Mouse (Mus musculus): Measurements from ENCODE around the gene Nck1. TPM values are rescaled to one million over a fixed set of nuclear protein-coding genes. Genes with fewer than 3 reads are reported as not detected.

Nck1 gene
- total RNA-seq, 2 experiments from 2014 or later = 17.5 to 37.0 TPM

DNA sequence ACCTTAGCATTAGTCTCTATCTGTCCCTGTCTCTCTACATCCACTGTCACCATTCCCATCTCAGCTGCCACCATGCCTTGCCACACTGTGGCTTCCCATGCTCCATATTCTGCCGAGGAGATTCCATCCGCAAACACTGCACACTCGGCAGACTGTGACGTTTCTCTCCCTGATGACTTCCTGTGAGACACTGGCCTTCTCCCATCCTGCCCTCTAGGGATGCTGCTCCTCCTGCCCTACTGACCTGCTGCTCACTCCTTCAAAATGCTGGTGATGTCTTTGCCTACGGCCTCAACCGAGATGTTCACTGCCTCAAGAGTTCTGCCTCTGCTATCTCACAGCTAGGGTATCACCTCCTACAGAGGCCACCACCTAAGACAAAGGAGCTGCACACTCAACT, 72.6 kb downstream of the Nck1 start:
- ATAC-seq (replicated peaks; ENCODE audit: low FRiP score, low TSS enrichment, poor library complexity, severe bottlenecking) = no peak

- no peak for ATAC-seq (replicated peaks; ENCODE audit: low FRiP score, low TSS enrichment, poor library complexity, severe bottlenecking)
Measured at GRCm38 (mm10) chr9:100472931-100473330, 73.0 kb downstream of the Nck1 start.

GRCm38 (mm10) chr9:100471605-100471953, 74.4 kb downstream of the Nck1 start:
- no peak for ATAC-seq (replicated peaks; ENCODE audit: low FRiP score, low TSS enrichment, poor library complexity, severe bottlenecking)

- no peak for ATAC-seq (replicated peaks; ENCODE audit: low FRiP score, low TSS enrichment, poor library complexity, severe bottlenecking)
Measured at GRCm38 (mm10) chr9:100470936-100471604, 74.9 kb downstream of the Nck1 start.

DNA sequence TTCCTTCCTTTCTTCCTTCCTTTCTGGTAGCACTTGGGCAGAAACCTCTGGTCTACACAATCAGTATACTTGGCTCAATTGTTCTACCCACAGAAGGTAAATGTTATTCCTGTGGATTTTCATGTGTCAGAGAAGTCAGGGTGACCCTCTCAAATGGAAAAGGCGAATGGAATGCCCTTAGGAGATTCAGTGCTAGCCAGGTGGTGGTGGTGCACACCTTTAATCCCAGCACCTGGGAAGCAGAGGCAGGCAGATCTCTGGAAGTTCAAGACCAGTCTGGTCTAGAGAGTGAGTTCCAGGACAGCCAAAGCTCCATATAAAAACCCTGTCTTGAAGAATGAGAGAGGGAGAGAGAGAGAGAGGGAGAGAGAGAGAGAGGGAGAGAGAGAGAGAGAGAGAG, 75.7 kb downstream of the Nck1 start:
- no peak for ATAC-seq (replicated peaks; ENCODE audit: low FRiP score, low TSS enrichment, poor library complexity, severe bottlenecking)

DNA sequence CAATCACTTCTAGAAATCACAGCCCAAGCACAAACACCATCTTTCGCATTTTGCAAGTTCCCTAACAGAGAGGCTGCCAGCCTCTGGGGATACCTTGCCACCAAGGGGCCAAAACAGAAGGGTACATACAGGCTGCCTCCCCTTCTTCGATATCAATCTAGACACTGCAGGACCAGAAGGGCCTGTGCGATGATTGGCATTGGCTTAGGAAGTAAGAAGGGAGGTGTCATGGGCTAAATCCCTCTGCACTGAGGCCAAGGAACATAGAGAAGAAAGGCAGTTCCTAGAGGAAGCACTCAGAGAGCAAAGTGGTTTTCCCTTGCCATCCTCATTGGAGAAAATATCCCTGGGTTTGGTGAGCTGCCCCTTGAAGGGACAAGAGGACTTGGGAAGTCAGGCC, 76.3 kb downstream of the Nck1 start:
- ATAC-seq (replicated peaks; ENCODE audit: low FRiP score, low TSS enrichment, poor library complexity, severe bottlenecking) = no peak

DNA sequence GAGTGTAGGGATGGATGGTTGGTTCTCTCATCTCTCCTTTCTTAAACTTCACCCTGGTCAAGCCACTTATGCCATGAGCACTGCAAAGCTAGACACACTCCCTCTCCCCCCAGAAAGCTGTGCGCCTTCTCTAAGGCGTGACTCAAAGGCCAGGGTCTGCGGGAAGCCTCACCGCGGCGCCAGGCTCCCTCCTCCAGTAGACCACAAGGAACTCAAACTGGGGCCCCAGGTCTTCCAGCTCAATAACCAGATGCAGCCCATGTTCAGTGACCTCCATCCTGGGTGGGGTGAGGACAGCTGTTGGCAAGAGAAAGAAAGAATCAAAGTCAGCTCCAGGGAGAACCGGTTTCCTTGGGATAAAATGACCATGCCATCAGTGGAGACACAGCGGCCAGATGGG, 77.8 kb downstream of the Nck1 start:
- ATAC-seq (replicated peaks; ENCODE audit: low FRiP score, low TSS enrichment, poor library complexity, severe bottlenecking) = no peak

DNA sequence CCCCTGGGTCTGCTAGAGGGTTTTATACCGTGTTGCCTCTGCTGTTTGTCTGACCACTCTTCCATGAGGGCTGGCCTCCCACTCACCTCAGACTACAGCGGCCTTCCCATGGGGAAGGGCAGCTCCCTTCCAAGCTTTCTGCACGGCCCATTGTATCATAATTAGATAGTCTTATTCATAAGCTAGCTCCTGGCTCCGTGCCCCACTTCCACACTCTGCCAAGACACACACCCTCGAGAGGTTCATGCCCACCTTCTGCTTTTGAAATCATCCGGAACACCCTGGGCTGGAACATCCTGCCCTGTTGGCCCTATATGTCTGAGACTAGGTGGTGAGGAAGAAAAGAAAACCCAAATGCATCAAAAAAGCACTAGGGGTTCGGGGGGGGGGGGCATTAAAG, 78.3 kb downstream of the Nck1 start:
- no peak for ATAC-seq (replicated peaks; ENCODE audit: low FRiP score, low TSS enrichment, poor library complexity, severe bottlenecking)

DNA sequence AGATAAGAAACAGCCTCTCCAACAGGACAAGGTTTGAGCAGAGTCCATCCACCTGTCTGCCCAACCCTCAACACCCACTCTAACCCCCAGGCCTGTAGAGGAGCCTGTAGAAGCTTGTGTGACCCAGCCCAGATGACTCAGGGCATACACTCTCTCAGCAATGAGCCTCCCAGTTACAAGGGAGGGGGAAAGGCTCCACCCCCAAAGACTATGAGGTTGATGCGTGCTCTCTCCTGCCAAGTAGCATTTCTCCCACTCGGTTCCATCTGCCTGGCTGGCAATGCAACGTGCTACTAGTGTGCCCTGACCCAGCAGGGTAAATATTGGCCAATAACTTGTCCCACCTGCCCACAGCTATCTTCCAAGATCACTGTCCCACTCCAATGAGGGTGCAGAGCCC, 79.2 kb downstream of the Nck1 start:
- no peak for ATAC-seq (replicated peaks; ENCODE audit: low FRiP score, low TSS enrichment, poor library complexity, severe bottlenecking)

DNA sequence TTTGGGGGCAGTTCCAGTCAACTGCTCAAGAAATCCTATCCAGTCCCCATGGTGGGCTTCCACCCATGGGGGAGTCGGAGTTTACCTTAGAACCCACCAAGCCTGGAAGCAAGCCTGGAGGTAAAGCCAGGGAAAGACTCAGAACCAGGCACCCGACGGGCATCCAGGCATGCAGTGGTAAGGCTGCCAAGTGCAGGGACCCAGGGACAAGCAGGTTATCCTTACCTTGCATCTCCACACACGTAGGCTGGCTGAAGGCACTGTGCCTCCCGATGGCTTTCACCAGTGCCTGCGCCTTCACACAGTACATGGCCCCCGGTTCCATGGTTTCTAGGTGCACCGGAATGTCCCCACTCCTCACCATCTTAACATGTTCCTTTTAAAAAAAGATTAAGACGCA, 79.9 kb downstream of the Nck1 start:
- ATAC-seq (replicated peaks; ENCODE audit: low FRiP score, low TSS enrichment, poor library complexity, severe bottlenecking) = no peak

DNA sequence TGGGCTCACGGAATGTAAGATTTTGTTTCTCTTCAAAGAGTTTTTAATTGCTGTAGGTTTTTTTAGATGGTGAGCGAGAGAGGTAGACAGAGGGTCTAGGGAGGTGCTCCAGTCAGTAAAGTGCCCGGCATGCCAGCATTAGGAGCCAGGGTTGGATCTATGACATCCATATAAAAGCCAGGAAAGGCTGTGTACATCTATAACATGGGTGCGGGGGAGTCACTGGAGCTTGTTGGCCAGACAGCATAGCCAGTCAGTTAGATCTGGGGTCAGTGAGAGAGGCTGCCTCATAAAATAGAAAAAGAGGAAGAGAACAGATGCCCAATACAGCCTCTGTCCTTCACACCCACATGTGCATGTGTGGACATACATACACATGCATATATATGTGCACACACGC, 80.6 kb downstream of the Nck1 start:
- ATAC-seq (replicated peaks; ENCODE audit: low FRiP score, low TSS enrichment, poor library complexity, severe bottlenecking) = no peak

GRCm38 (mm10) chr9:100463771-100464170, 82.2 kb downstream of the Nck1 start:
- ATAC-seq (replicated peaks; ENCODE audit: low FRiP score, low TSS enrichment, poor library complexity, severe bottlenecking) = no peak

DNA sequence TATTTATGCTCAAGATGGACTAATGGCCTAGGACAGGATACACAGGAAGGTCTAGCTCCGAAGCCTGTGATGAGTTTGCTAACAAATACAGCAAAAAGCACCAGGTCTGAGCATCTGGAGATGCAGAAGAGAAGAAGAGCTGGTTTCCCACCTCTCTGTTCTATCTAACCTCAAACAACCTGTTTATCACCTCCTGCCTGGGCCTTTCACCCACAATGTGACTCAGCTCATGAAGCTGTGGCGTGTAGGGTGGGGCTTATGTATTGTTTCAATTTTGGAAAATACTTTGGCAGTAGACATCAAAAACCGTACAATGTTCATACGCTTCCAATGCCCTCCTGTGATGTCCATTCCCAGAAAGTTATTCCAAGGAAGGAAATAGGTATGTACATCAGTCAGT, 83.8 kb downstream of the Nck1 start:
- peak; percentile 58 for ATAC-seq (replicated peaks; ENCODE audit: low FRiP score, low TSS enrichment, poor library complexity, severe bottlenecking)

- ATAC-seq (replicated peaks; ENCODE audit: low FRiP score, low TSS enrichment, poor library complexity, severe bottlenecking) = no peak
Measured at GRCm38 (mm10) chr9:100461671-100462070, 84.3 kb downstream of the Nck1 start.

DNA sequence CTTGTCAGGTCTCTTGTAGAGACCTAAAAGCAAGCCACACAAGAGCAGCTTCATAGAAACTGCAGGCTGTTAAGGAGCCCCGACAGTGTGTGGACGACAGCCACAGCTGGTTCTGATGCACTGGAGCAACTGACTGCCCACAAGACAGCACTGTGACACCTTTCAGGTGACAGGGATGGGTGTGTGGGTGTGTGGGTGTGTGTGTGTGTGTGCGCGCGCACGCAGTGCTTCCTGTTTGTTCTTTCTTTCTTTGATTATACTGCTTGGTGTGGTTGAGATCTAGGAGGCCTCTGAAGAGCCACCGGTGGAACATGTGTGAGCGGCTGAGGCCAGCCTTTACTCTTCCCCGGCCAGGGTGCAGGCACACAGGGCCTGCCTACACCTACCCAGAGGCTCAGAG, 85.7 kb downstream of the Nck1 start:
- ATAC-seq (replicated peaks; ENCODE audit: low FRiP score, low TSS enrichment, poor library complexity, severe bottlenecking) = no peak

DNA sequence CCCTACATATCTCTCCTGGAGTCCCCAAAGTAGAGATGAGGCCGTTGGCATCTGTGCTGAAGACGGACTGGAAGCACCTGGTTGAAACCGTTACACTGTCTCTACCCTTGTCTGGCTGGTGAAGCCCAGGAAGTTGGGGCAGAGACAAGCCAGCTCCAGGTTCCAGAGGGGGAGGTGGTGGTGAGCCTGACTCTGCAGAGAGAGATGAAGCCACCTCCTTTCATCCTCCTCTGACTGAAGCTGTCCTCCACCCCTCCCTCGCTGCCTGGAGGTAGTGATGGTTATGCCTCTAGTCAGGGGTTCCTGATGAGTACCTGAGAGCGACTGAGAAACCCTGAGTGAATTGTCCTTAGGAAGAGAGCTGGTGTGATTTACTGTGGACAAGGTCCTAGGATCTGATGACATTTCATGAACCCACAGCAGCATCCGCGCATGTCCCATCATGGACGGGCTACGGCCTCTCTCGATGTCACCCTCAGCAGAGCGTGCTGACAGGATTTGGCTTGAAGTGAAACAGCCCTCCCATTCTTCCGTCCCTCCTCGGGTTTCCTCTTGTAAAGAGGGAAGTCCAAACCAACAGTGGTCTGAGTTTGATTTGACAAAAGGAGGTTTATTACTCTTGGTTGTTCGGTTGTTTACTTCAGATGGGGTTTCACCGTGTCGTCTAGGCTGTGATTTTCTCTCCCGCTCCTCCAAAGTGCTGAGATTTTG, 87.8 kb downstream of the Nck1 start:
- peak; percentile 45 for ATAC-seq (replicated peaks; ENCODE audit: low FRiP score, low TSS enrichment, poor library complexity, severe bottlenecking)

DNA sequence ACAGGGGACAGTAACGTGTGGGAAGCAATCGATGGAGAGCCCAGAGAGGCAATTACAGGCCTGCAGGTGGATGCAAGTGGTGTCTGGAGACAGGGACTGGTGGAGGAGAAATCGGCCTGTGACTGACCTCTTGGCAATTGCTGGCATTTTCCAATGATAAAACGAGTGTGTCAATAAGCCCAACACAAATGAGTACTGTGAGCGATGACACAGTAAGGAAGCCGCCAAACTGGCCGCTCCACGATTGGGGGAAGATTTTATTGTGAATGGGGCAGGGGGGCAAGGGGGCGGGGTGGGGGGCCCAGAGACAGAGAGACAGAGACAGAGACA, 91.3 kb downstream of the Nck1 start:
- ATAC-seq (replicated peaks; ENCODE audit: low FRiP score, low TSS enrichment, poor library complexity, severe bottlenecking) = no peak

DNA sequence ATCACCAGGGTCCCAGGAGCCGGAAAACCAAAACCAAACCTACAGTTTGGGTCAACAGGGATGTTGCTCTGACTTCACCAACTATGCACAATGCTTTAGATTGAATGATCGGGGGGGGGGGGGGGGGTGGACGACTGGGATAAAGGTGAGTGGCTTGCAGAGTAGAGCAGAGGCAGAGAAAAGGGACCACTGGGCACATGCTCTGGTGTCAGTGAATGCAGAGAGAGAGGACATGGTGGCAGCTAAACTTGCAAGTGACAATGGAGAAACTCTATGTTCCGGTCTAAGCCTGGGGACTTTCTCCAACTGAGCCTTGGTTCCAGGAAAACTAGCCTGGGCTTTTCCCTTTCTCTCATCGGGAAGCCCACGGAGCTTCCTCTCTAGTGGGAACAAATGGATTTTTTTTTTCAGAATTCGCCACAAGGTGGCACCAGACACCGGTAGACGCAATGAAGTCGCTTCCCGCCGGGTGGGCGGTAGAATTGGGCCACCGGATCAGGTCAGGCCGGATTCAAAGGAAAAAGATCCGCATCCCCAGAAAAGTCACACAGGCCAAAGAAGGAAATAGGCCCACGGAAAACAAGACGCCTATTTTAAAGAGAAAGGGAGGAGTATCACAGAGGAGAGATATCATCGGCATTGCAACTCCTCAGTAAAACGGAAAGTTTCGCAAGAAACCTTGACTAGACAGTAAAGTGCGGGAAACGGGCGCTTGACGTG, 91.8 kb downstream of the Nck1 start:
- peak; percentile 74 for ATAC-seq (replicated peaks; ENCODE audit: low FRiP score, low TSS enrichment, poor library complexity, severe bottlenecking)

DNA sequence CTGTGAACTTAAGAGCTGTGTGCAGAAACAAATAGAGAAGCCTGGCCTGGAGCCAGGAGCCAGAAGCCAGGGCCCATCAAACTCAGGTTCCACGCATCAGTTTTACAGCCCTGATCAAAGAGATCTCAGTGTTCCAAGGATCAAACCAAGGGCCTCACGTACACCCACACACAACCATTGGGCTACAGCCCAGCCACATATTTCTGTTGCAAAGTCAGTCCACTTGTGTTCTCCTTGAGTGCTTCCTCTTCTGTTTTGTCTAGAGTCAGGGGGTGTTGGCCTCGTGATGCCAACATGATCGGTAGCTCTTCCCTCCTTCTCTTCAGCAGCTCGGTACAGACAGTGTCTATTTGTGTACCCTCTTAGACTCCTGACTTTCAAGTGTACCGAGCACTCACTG, 93.5 kb downstream of the Nck1 start:
- no peak for ATAC-seq (replicated peaks; ENCODE audit: low FRiP score, low TSS enrichment, poor library complexity, severe bottlenecking)

DNA sequence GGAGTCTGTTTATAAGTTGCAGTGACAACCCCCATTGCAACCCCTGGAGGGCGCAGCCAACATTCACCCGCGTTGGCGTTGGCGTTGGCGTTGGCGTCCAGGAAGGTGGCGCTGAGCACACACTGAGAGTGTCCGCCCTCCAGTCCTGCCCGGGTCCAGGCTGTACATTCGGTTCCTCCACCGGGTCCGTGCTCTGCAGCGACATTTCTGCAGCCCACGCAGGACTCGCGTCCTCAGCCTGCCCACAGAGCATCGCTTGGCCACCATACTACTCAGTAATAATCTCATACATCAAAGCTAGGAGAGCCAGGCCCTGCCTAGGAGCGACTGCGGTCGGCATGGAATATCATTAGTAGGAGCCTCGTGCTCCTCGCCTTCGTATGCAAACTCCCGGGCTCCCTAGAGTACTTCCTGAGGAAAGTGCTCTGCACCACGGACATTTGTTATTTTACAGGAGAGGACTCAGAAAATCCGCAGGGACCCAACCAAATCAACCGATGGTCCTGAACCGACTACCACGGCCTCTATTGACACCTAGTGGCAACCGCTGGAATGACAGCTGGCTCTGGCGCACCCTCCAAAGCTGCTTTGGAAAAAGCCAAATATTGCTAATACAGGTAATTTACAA, 99.8 kb downstream of the Nck1 start:
- peak; percentile 98 for ATAC-seq (replicated peaks; ENCODE audit: low FRiP score, low TSS enrichment, poor library complexity, severe bottlenecking)

Measured in megakaryocyte-erythroid progenitor cell, adult 5-6 weeks (primary cell).